Mouse (Mus musculus) layer of hippocampus, adult 9-11 months (tissue): Measurements from ENCODE around the gene Hoxc10.

Experiments used
- DNase-seq: peaks from one replicate; pipeline ENCODE4 v3.0.0; 2022

Hoxc10 gene

DNA sequence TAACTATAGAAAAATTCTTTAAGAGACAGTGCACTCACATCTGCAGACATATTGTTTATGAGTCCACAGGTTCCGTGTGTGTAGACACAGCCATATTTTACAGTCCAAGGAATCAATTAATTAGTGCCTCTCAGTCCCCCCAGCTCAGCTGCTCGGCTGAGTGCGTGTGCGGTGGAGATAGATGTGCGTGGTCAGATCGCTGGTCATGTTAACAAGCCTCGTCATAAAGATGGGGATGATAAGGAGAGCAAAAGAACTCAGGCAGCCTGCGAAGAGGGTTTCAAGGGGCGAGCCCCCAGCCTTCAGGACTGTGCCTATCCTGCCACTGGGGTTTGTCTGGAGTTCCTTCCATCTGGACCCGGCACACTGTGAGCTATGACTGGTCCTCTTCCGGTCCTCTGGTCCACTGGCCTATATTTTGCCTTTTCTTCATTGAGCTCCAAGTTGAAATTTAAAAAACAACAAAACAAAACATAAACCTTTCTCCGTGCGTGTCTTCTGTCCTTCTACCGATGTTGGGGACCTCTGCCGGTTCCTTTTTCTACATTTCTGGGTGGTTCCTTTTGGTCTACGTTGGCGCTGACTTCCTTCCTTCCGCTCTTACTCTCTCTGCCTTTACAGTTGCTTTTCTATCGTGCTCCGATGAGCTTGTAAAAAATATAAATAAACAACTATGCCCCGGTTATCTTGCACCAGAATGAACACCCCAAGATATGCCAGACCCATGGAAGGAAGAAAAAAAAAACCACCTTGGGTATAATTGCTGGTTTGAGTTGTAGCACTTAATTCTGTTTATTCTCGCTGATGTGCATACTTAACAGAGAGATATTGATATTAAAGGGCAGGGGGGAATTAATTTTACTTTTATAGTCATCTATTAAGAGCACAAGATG, 21.2 kb upstream of the Hoxc10 start:
- no peak for DNase-seq

DNA sequence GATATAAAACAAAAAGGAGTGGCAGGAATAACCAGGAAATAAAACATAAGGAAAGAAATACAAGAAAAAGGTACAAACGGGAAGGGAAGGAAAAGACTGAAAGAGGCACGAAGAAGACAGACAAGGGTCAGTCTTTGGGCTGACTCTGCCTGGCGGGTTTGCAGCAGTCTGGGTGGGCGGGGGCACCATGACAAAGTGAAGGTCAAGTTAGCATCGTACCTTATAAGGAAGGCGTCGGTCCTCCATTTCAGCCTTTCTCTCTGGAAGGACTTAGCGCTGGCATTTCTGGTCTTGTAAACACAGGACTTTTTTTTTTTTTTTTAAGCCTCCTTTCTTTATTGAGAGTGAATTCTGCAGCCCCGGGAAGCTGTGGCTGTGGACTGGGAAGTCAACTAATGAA, 19.3 kb upstream of the Hoxc10 start:
- DNase-seq: no peak

DNA sequence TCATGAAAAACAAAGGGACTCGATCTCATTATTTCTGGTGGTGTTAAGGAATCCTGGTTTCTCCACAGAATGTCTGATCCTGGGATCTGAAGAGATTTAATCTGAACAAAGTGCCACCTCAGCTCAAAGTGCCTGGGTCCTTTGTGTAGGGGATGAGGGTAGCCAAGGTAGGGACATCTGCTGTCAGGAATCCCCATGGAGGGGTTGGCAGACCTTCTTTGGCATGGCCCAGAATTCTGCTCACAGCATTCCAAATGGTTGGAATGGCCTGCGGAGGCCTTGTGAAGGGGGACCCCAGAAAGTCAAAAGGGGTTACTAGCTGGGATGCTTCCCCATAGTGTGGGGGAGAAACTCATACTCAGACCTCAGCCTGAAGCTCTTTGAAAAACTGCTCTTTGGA, 17.8 kb upstream of the Hoxc10 start:
- no peak for DNase-seq

DNA sequence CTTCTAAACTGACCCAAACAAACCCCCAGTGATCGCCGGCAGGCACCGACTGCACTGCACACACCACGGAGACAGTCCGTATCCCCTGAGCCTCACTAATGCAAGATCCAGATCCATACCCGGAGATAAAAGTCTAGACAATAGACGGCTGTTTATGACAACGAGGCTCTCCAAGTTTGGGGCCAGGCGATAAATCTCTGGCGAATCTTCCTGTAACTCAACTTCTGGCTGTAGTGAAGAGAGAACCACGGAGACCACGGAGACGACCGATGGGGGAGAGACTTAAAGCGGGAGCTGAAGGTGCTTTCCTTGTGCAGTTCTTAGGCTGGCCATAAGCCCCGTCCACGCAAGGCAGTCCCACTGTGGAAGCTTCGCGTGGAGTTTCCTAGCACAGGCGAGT, 16.9 kb upstream of the Hoxc10 start:
- no peak for DNase-seq

DNA sequence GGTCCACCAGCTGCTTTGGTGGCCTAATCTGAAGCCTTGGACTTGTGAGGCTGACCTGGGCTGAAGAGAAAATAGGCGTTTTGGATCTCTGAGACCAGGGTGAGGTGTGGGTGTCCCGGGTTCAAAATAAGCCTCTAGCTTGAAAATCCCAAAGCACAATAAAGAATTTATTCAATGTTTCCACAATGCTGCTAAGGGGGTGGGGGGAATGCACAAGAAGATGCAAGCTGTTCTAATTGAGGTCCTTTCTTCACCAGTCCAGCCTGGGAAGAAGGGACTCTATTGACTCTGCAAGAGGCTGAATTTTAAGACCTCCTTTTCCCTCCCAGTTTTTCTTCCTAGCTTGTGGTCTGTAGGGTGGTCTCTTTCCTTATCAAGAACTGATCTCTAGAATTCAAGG, 15.7 kb upstream of the Hoxc10 start:
- DNase-seq: no peak

DNA sequence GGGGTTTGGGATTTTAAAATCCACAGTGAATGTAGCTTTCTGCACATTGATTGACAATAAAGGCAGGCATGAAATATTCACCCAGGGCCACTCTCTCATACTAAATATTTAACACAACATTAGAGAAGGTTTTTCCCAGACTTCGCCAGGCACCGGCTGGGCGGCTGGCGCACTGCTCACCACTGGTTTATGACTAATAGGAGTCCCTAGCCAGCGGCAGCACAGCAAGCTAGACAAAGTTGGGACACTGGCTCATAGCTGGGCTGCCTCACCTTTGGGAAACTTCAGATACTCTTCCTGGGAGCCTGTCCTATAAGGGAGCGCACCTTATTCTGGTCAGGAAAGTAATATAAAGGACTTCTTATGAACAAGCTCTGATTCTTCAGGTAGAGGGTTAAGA, 13.0 kb upstream of the Hoxc10 start:
- DNase-seq: no peak

DNA sequence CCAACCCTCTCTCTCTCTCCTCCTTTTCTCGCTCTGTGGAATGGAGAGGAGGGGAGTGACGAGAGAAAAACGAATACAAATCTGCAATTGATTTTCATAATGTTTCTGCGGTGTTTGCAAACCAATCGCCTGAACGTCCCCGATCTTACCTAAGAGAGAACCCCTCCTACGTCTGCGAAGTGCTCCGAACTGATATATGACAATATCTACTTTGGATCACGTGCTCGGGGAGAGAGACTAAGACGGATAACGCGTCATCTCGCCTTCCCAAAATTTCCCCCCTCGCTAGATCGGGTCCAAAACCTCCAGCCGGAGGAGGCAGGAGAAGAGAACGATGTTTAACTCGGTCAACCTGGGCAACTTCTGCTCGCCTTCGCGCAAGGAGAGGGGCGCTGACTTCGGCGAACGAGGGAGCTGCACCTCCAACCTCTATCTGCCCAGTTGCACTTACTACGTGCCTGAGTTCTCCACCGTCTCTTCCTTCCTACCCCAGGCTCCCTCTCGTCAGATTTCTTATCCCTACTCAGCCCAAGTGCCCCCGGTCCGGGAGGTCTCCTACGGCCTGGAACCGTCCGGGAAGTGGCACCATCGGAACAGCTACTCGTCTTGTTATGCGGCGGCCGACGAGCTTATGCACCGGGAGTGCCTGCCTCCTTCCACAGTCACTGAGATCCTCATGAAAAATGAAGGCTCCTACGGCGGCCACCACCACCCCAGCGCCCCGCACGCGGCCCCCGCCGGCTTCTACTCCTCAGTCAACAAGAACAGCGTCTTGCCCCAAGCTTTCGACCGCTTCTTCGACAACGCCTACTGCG, 12.2 kb upstream of the Hoxc10 start, which contains the start of gene Hoxc11:
Gene Hoxc11, plus strand, starts transcription at position 236 of the 815 bp plus-strand sequence.
- DNase-seq: no peak

DNA sequence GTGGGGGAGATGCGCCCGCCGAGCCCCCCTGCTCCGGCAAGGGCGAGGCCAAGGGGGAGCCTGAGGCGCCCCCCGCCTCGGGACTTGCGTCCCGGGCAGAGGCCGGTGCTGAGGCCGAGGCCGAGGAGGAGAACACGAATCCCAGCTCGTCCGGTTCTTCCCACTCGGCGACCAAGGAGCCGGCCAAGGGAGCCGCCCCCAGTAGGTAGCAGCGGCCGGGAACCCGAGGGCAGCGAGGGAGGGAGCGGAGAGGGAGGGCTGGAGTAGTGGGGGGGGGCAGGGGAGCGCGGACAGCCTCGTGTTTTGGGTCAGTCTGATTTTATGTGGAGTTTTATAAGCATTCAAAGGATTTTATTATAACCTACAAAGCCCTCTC, 11.6 kb upstream of the Hoxc10 start:
- no peak for DNase-seq

DNA sequence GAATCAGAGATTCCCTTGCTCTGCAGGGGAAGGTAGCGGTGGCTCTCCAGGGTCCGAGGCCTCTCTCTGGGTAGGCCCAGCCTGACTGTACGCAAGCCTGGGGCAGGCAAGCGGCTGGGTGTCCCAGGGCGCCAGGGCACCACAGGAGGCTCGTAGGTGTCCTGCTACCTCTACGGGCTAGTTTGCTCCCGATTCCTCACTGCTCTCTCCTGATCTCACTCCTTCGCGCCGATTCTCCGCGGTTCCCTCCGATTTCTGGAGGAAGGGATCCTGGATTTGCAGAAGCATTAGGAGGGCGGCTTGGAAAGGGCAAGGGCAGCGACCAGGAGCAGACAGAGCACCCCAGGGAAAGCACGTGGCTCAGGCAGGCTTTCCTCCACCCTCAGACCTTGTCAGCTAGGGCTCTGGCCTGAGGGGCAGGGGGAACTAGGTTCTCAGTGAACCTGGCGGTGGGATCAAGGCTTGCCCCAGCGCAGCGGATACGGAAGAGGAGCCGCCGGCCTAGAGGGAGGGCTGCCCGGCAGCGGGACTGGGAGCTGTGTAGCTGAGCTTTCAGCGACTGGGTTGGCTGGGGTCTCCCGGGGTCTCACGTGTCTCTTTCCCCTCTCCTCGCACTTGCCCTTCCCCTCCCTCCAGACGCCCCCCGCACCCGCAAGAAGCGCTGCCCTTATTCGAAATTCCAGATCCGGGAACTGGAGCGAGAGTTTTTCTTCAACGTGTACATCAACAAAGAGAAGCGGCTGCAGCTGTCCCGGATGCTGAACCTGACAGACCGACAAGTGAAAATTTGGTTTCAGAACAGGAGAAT, 10.6 kb upstream of the Hoxc10 start:
- DNase-seq: no peak

DNA sequence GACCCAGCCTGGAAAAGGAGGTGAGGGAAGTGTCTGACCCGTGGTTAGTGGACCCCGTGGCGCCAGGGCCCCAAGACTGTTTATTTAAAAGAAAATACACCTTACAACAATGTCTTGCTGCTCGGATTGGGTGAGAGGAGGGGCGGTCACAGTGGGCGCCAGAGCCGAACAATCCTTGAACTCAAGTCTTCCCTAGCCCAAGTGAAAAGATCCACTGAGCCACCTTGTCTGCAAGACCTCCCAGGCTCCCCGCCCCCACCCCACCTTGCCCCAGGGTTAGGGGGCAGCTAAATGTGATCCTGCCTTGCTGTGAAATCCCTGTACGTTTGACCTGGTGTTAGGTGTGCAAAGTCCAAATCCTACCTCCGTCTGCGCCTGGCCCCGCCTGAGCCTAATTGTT, 9.7 kb upstream of the Hoxc10 start:
- DNase-seq: no peak

DNA sequence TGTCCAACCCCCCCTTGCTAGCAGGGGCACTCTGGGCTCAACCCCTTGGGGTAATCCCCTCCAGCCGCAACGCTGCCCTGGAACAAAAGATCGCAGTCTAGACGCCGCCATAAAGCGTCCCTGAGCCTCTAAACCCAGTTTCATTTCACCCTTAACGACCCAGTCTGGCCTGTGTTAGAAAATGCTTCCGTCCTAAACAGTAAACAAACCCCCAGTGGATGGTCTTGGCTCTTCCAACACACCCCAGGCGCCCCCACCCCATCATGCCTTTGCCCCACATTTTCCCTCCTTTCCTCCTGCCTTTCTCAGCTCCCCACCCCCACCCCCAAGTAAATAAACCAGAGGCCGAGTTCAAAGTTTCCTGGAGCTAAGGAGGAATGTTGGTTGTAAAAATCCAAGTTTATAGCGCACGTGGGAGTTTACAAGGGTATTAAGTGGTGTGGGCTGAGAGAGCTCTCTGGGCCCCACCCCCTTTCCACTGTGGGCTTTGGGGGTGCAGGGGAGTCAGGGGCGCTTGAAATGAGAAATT, 6.9 kb upstream of the Hoxc10 start:
- no peak for DNase-seq

DNA sequence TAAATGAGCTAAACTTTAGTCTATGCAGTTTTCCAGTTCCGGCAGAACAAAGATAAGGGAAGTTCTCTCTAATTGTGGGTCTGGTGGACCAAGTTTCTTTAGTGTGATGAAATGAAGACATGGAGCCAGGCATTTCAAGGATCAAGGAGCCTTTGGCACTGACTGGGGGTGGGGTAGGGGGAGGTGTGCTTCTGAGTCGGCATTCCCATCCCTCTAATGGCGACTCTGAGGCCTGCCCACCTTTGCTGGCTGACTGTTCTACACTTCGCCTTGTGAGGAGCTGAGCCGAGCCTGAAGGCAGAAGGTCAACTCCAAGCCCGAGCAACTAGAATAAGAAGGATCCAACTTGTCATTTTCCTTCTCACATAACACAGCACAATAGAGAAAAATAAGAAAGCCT, 4.9 kb upstream of the Hoxc10 start:
- DNase-seq: no peak

DNA sequence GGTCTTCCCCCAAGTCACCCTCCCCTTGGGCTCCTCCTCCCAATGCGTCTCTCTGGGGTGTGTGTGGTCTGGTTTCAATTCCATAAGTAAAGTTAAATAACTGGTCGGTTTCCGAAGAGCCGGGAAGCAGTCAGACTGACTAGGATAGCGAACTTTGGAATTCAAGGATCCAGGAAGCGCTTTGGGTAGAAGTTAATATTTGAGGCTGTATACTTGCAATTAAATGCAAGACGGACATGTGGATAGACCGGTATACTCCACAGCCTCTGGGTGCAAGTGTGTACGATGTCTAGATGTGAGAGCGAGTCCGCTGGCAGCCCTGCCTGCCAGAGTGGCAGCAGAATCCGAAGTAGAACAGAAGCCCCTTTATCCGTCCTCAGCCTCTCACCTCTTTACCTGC, 4.1 kb upstream of the Hoxc10 start:
- no peak for DNase-seq

DNA sequence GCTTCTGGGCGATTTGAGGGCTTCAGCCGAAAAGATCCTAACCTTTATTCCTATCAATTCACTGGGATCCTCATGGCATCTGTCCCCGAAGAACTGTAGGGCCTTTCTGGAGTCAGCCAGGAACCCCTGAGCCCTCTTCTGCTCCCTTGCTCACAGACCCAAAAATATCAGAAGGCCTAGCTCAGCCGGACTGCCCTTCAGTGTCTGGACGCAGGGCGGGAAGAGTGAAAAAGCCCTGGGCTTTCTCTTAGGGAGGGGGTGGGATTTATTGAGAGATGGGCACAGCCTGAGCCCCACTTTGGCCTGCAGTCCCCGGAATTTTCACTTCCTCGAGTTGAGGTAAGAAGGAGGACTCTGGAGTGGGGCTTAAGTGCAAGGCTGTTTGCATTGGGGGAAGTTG, 3.3 kb upstream of the Hoxc10 start:
- no peak for DNase-seq

DNA sequence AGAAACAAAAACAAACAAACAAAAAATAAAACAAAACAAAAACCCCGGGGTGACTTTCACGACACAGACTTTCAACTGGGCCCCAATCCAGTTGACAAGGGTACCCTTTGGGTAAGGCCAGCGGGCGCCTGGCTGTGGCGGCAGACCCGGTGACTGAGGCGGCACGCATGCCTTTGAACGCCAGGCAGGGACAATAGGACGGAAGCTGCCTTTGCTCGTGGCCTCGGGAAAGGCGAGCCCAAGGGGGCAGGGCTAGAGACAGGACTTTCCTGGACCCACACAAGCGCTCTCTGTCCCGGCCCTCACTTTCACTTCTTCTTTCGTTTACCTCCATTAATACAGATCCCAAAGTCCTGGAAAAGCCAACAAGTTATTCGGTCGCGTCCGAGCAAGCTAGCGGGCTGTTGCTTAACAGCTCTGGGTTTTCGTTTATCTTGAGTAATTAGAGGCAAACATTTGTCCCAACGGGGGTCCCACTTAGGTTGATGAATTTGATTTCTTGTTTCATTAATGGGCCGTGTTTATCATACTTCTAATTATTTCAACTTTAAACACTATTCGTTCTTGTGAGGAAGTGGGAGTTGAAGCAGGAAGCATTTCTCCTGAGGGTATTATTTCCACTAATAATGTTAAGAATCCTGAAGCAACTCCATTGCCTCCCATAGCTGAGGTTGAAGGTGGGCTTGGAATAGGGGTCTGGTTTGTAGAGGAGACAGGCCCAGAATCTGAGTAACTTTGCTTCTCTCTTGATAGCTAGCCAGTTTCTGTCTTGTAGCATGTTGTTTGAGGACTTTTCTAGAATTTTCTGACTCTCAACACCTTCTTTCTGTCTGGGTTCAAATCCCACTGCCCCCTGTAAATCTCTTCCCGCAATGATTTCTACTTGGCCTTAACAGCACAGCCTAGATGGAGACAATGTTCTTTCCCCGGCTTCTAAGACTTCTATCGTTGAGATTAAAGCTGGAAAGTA, 2.6 kb upstream of the Hoxc10 start:
- no peak for DNase-seq

DNA sequence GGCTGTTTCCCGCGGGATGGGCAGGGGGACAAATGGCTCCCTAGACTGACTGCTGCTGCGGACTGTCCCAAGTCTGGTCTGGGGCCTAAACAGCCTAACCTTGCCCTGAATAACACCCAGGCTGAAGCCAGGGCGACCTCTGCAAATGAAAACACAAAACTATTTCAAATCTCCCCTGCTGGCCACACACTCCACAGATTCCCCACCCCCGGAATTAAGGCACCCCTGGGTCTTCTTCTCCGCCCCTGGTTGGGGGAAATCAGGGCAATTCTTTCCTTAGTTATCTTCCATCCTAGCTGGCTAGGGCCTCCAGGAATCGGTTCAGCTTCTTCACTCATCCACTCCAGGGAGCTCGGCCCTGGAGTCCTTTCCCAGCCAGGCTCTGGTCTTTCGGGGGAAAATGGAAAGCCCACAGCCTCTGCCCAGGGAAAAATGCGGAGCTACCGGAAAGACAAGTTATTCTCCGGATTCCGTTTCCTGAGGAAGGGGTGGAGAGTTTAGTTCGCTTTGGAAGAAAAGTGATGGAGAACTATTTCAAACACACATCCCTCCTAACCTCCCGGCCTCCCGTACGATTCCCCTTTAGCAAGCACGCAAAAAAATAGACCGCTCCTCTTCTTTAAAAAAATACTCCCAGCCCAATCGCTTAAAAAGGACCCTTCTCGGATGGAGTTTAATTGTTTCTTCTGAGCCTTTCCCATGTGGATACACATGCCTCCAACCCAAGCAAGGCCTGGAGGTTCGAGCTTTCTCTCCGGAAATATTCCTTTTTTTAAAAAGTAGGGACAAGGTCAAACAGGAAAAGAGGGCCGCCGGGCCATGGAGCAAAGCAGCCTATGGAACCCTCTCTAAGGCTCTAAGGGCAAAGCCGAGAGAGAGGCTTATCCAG, 1.3 kb upstream of the Hoxc10 start:
- DNase-seq: no peak

DNA sequence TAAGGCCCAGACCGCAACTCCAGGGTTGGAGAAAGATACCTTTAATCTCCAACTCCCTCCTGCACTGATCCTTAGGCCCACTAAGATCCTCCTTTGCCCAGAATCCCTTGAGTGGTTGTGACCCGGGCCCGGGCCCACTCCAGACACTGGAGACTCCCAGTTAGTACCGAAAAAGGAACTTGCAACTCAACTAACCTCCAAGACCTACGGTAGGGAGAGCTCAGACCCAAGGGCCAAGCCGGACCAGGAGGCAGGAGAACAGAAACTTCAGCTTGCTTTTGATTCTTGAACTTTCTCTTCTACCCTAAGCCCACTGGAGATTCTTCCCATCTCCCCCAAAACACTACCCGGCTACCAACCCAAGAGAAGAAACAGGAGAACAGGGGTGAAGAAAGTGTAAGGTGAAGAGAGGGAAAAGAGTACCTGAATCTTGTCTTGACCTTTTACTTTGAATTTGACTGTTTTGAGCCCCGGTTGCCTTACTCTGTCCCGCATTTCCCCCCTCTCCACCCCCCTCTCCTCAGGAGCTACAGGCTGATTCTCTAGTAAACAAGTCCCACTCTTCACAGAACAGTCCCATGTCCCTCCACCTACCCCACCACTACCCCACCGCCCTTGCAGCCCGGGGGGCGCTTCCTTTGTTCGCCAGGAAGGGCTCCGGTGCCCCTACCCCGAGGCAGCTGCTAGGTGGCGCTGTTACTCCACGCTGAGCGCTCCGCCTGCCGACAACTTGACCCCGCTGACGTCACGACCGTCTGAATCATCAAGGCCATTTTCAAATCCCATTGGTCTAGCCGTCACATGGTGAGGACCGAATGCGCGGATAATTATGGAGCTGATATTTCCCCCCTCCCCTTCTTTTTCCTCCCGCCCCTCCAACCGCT, 462 bp upstream of the Hoxc10 start:
- no peak for DNase-seq

DNA sequence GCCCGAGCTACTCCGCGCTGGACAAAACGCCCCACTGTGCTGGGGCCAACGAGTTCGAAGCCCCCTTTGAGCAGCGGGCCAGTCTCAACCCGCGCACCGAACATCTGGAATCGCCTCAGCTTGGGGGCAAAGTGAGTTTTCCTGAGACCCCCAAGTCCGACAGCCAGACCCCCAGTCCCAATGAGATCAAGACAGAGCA, 615 bp downstream of the Hoxc10 start, which contains the start of gene Hoxc5:
Gene Hoxc5, plus strand, starts transcription at position 132 of the 199 bp plus-strand sequence.
- DNase-seq: no peak

DNA sequence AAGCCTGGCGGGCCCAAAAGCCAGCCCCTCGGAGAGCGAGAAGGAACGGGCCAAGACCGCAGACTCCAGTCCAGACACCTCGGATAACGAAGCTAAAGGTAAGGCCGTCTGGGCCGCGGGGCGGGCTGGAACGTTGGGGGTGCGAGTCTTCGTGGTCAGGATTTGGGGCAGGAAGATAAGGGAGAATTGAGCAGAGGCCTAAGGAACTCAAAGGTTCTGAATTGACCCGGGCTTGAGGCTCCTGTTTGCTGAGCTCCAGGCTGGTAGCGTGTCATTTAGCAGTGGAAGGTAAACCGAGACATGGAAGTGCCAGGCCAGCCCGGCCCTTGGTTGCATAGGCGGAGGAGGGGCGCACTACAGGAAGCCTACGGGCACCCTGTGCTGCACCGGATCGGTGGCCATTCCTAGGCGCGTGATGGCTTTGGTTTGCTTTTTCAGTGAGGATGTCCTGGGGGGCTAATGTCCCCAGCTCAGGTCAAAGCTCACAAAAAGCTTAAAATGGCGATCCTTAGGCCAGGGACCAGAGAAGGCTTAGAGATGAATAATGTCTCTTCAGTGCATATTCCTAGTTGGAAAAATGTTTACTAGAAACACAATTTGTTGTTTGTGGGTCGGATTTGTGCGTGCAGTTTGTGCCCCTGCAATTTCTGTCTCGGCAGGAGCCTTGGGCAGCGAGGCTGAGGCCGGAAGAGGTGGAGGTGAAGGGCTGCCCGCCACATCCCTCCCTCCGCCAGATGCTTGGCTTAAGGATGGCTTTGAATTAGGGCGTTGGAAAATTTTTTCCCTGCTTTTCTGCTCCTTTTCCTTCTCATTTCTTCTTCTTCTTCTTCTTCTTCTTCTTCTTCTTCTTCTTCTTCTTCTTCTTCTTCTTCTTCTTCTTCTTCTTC, 1.2 kb downstream of the Hoxc10 start:
- DNase-seq: no peak
